Mouse (Mus musculus) stomach, postnatal 0 days (tissue): Measurements from ENCODE around the gene Myo10. TPM values are rescaled to one million over a fixed set of nuclear protein-coding genes. Genes with fewer than 3 reads are reported as not detected.
A peak's percentile ranks its signal among the peaks of the same experiment; 100 is the strongest.

Source experiments
- ATAC-seq: fragments of 200-750 bp; cut with Nextera tagmentation; 2 replicates; pipeline ENCODE4 v1.8.0; 2017; ENCODE audit not compliant: low FRiP score, low TSS enrichment
- DNase-seq: peaks from one replicate; pipeline ENCODE4 v3.0.0-alpha.2; 2016; ENCODE audit warnings: low spot score
- H3K27ac ChIP-seq: fragments of 300-500 bp; sonication (generic); replicated peaks from 2 replicates; pipeline ENCODE4 v1.5.1; 2014; ENCODE audit warnings: mild to moderate bottlenecking, control low read depth
- H3K27me3 ChIP-seq: fragments of 300-500 bp; sonication (generic); 2 replicates; pipeline ENCODE4 v1.6.1; 2014; ENCODE audit warnings: low read length; ENCODE audit not compliant: control insufficient read depth, insufficient read depth
- H3K36me3 ChIP-seq: fragments of 300-500 bp; sonication (generic); 2 replicates; pipeline ENCODE4 v1.6.1; 2014; ENCODE audit warnings: low read length, mixed read lengths; ENCODE audit not compliant: control insufficient read depth, insufficient read depth
- H3K4me1 ChIP-seq: fragments of 300-500 bp; sonication (generic); replicated peaks from 2 replicates; pipeline ENCODE4 v1.6.1; 2014; ENCODE audit warnings: antibody characterized with exemption; ENCODE audit not compliant: control insufficient read depth, insufficient read depth
- H3K4me2 ChIP-seq: fragments of 300-500 bp; sonication (generic); replicated peaks from 2 replicates; pipeline ENCODE4 v1.6.1; 2014; ENCODE audit warnings: low read depth, mild to moderate bottlenecking, control low read depth, moderate library complexity
- H3K4me3 ChIP-seq: fragments of 300-500 bp; sonication (generic); 2 replicates; pipeline ENCODE4 v1.5.1; 2014; ENCODE audit warnings: low read depth, low read length, control low read depth
- H3K9ac ChIP-seq: fragments of 300-500 bp; sonication (generic); 2 replicates; pipeline ENCODE4 v1.6.1; 2014; ENCODE audit warnings: mild to moderate bottlenecking, low read length, control low read depth, mixed read lengths
- H3K9me3 ChIP-seq: fragments of 300-500 bp; sonication (generic); 2 replicates; pipeline ENCODE4 v1.6.1; 2016; ENCODE audit warnings: low read length; ENCODE audit not compliant: control insufficient read depth
- CTCF ChIP-seq: IDR thresholded peaks from 2 replicates; pipeline ENCODE4 v1.5.1; 2016; ENCODE audit warnings: antibody characterized with exemption, low read depth, mild to moderate bottlenecking, moderate library complexity
- EP300 ChIP-seq: optimal IDR thresholded peaks from 2 replicates; pipeline ENCODE3; 2016; ENCODE audit warnings: antibody characterized with exemption
- WGBS: fragments of 180-500 bp; shearing (Covaris S2); extraction: QIAGEN DNeasy Blood & Tissue Kit; methylation state at CpG from one replicate; pipeline ENCODE4 v1.1.7; 2014; 5-methylcytosine and 5-hydroxymethylcytosine counted together
- polyA plus RNA-seq: library from polyadenylated mRNA; unstranded; fragments of >200 nt; fragmentation: Nextera tagmentation; extraction: Ambion mirVana; gene quantifications from 2 replicates; pipeline ENCODE4 v1.2.1, GENCODE M21; 2015

The Myo10 gene
- polyA plus RNA-seq, 1 experiment from 2014 or later, result 15.8 TPM

DNA sequence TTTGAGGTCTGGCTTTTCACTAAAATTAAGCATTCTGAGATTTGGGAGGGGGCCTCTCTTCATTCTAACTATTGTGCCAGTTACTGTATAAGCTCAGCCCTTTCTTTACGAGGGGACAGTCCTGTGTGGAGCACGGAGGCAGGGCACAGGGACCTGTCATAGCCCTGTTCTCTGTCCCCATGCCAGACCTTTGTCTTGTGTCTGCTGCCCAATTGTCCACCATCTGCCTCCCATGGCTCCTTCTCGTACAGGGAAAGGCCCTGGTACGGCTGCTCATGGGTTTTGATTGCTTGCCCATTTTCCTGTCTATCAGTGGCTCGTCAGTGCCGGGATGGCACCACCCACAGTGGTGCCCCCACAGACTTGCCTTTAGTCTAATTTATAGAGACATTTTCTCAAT lies 74.3 kb downstream of the Myo10 start:
- 94% methylated on average over 6 of the region's 6 CpGs for WGBS
- Histone ChIP-seq H3K27ac (no peak overlapping the region), H3K4me2 (no peak overlapping the region), H3K4me1 (peaks cover 3% of the 10 kb centered on the region; the same call in 1 of the 2 replicates), H3K9ac (no peak overlapping the region), H3K36me3 (no peaks in the 10 kb centered on the region), H3K27me3 (no peaks in the 10 kb centered on the region), H3K4me3 (no peak overlapping the region), H3K9me3 (no peaks in the 10 kb centered on the region)
- no peak for ATAC-seq
- DNase-seq, result no peak
- no peak for TF ChIP-seq CTCF

GRCm38 (mm10) chr15:25699032-25699557 lies 76.8 kb downstream of the Myo10 start:
- no peak overlapping the region for H3K4me3 ChIP-seq
- 64% methylated on average over 4 of the region's 4 CpGs for WGBS
- H3K4me2 ChIP-seq, result no peak overlapping the region
- no peaks in the 10 kb centered on the region for H3K27me3 ChIP-seq
- H3K4me1 ChIP-seq, result no peaks in the 10 kb centered on the region
- no peak for DNase-seq
- H3K9ac ChIP-seq, result no peak overlapping the region
- H3K27ac ChIP-seq, result no peak overlapping the region
- TF ChIP-seq CTCF (no peak), EP300 (no peak)
- peaks cover 4% of the 10 kb centered on the region; the same call in 1 of the 2 replicates for H3K36me3 ChIP-seq
- no peak for ATAC-seq
- H3K9me3 ChIP-seq, result no peaks in the 10 kb centered on the region

DNA sequence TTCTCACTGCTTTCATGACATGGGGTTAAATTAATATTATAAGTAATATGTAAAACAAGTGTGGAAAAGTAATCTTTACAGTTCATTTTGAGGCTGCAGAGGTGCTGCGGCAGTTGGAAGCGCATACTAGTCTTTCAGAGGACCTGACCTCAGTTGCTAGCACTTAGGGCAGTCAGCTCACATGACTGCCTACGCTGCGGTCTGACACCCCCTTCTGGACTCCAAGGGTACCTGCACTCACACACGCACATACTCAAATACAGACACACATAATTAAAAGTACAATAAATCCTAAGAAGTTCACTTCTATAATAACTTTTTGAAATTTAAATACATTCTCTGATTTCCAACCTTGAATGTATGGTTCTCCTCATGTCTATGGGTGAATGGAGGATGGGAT lies 80.3 kb downstream of the Myo10 start:
- Histone ChIP-seq H3K4me2 (no peak overlapping the region), H3K36me3 (peaks cover 4% of the 10 kb centered on the region; the same call in 1 of the 2 replicates), H3K9me3 (no peaks in the 10 kb centered on the region), H3K9ac (no peak overlapping the region), H3K4me3 (no peak overlapping the region), H3K4me1 (no peaks in the 10 kb centered on the region), H3K27me3 (no peaks in the 10 kb centered on the region), H3K27ac (no peak overlapping the region)
- ATAC-seq, result no peak
- WGBS, result 97% methylated on average over 5 of the region's 5 CpGs
- DNase-seq, result no peak
- TF ChIP-seq CTCF (0 out of 2 replicates have a peak, but pooled peaks have one; percentile 9), EP300 (no peak)

- H3K9ac ChIP-seq, result no peak overlapping the region
- TF ChIP-seq EP300 (no peak), CTCF (no peak)
- no peaks in the 10 kb centered on the region for H3K4me1 ChIP-seq
- WGBS, result 87% methylated on average over 11 of the region's 11 CpGs
- H3K27me3 ChIP-seq, result no peaks in the 10 kb centered on the region
- DNase-seq (no peak), ATAC-seq (no peak)
- no peak overlapping the region for H3K4me3 ChIP-seq
- H3K36me3 ChIP-seq, result peaks cover 4% of the 10 kb centered on the region; the same call in 1 of the 2 replicates
- H3K4me2 ChIP-seq, result no peak overlapping the region
- H3K9me3 ChIP-seq, result no peaks in the 10 kb centered on the region
- H3K27ac ChIP-seq, result no peak overlapping the region
Observed at GRCm38 (mm10) chr15:25704809-25705585, 82.7 kb downstream of the Myo10 start.

GRCm38 (mm10) chr15:25706874-25707554 lies 84.7 kb downstream of the Myo10 start:
- Histone ChIP-seq H3K4me1 (no peaks in the 10 kb centered on the region), H3K27me3 (no peaks in the 10 kb centered on the region), H3K4me3 (no peak overlapping the region), H3K9ac (no peak overlapping the region), H3K4me2 (no peak overlapping the region), H3K27ac (no peak overlapping the region), H3K36me3 (peaks cover 4% of the 10 kb centered on the region; the same call in 1 of the 2 replicates), H3K9me3 (no peaks in the 10 kb centered on the region)
- no peak for DNase-seq
- TF ChIP-seq CTCF (no peak), EP300 (no peak)
- WGBS, result 72% methylated on average over 19 of the region's 19 CpGs
- no peak for ATAC-seq
